Mouse (Mus musculus) mouse trophoblast stem cell (cell line): Measurements from ENCODE around the gene Stat6.

Source experiments
- in situ Hi-C, 2 experiments: fragments of 300-500 bp; cut with MseI, MboI; formaldehyde crosslinking; loops; 2 replicates in 1 of 2; 3 replicates in 1 of 2; pipeline ENCODE4 v1.15.1; 2025

The Stat6 gene

DNA sequence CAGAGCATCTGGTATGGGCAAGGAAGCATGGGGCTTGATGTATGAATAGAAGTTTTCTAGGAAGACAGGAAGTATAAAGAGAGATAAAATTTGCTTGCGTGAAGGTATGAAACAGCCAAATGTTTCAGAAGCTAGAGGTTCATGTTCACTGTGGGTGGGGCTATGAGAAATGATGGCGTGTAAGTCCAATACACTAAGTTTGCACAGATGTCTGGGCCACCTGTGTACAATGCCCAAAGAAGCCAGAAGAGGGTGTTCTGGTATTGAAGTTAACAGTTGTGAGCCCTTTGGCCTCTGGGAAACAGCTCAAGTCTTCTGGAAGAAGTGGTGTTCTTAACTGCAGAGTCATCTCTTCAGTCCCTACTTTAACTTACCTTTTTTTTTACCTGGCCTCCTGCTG is 27.4 kb downstream of the Stat6 start:
- in situ Hi-C loops = no loop called here

DNA sequence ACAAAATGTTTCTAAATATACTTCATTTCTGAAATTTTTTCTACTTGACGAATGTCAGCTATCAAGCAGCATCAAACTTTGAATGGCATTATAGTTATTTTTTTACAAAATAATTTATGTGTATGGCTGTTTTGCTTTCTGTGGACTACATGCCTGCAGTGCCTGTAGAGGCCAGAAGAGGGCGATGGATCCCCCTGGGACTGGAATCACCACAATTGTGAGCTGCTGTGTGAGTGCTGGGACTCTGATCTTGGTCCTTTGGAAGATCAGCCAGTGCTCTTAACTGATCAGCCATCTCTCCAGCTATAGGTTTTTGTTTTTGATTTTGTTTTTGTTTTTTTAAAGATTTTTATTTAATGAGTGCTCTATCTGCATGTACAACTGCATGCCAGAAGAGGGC is 28.5 kb downstream of the Stat6 start:
- in situ Hi-C loops = no loop called here

DNA sequence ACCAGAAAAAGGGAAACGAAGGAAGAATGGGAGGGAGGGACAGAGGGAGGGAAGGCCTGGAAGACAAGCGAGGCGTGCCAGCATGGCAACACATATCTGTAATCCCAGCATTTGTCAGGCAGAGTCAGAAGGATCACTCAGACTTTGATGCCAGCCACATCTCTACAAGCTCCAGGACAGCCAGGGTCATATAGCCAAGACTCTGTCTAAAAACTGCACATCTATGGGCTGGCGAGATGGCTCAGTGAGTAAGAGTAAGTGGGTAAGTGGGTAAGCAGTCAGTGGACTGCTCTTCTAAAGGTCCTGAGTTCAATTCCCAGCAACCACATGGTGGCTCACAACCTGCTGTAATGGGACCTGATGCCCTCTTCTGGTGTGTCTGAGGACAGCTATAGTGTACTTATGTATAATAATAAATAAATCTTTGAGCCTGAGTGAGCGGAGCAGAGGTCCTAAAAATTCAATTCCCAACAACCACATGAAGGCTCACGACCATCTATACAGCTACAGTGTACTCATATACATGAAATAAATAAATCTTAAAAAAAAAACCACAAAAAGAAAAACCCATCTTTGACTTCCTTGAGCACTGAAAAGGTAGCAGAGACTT is 31.4 kb downstream of the Stat6 start:
- in situ Hi-C loops = no loop called here

DNA sequence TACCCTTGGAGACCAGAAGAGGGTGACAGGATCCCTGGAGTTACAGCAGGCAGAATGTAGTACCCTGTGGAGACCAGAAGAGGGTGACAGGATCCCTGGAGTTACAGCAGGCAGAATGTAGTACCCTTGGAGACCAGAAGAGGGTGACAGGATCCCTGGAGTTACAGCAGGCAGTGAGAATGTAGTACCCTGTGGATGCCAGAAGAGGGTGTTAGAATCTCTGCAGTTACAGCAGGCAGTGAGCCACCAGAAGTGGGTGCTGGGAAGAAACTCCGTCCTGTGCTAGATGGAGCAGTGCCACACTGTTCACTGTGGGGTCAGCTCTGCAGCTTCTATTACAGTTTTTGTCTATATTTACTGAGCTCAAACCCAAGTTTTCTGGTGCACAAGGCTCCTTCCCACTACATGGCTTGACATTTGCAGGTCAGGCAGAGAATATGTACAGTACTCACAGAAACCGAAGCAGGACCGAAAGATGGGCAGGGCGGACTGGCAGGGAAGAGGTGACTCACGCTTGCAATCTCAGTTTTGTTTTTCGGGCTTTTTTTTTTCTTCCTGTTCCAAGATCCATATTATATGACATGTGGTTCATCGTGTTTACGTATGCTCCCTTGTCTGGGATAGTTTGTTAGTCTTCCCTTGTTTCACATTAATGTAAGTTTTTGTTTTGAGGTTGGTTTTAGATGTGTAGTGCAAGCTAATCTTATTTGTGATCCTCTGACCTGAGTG is 32.2 kb downstream of the Stat6 start:
- in situ Hi-C loops = no loop called here

DNA sequence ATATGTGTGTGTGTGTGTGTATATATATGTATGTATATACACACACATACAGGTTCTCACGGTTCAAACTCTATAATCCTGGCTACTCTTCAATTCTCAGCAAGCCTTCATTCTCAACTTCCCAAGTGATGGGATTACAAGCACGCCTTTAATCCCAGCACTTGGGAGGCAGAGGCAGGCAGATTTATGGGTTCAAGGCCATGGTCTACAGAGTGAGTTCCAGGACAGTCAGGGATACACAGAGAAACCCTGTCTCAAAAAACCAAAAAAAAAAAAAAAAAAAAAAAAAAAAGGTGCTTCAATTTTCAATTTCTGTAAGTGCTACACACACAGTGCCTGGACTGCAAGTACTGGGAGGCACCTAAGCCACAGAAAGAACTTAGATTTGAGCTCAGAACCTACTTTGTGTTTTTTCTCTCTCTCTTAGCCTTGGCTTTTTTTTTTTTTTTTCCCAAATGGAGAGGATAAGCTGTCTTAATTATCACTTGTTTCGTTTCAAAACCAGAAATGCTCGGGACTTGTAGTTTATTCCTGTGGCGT is 33.1 kb downstream of the Stat6 start:
- in situ Hi-C loops = no loop called here

DNA sequence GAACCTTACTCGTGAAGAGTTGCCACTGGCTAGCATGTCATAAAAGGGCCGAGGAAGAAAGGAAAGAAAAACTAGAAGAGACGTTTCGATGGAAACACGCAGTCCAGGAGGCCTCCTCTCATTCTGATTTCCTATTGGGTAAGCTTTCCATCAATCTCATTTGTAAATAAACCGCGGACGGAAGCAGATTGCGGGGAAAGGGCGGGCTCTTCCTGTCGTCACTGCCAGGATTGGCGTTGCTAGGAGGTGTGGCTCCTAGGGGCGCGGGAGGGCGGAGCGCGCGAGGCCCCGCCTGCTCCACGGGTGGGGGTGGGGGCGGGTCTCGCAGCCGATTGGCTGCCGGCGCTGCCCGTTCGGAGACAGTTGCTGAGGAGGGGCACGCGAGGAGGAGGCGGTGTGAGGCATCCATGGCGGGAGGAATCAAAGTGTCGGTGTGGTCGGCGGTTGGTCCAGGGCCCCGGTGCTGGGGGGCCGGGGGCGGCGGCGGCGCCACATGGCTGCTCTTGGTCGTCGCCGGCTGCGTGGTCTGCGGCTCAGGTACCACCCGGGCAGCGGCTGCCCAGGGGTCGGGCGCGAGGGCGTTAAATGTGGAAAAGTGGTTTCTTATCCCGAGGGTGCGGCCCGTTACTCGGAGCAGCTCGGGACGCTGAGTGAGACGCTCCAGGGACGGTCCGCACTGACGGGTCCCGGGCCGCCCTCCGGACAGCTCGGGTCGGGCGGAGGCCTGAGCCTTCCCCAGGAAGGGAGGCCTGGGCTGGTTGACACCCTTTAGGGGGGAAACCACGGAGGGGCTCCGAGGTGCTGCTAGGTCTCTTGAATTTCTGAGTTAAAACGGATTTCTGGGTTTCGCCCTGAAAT is 34.1 kb downstream of the Stat6 start:
- in situ Hi-C loops = no loop called here

DNA sequence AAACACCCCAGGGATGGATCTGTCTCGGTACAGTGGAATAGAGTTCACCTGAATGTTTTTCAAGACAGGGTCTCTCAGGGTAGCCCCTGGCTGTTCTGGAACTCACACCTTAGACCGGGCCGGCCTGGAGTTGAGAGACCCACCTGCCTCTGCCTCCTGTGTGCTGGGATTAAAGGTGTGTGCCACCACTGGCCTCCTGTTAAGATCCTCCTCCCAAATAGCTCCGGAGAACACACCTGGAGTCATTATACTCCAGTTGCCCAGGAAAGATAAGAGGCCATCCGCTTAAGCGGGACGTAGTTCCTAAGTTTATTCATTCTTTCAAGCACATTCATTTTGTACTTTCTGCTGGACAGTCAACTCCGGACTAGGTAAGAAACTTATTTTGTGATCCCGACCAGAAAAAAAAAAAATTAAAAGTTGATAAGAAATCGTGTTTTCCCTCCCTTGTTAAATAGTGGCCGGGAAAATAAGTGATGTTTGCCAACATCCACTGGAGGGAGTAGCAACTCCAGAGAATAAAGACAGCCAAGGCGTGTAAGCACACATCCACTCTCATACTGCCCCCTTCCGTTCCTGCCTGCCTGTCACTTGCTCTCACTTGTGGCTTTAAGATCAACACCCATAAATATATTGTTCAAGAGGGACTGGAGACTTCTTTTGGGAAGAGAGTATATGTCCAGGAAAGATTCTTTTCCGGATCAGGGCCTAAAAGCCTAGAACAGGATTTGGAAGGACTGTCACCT is 35.0 kb downstream of the Stat6 start:
- in situ Hi-C loops = no loop called here

DNA sequence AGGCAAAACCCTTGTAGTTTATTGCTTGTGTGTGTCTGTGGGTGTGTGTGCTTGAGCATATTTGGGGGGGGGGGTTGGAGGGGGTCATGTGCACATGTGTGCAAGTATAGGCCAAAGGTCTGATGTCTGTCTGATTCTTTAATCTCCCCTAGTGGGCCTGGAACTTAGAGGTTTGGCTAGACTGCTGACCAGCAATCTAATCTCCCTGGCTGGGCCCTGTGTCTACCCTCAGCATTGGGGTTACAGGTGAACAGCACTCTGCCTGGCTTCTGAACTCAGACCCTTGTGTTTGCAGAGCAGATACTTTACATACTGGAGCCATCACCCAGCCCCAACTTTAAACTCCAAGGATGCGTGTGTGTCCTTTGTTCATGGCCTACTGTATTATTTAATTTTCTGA is 36.4 kb downstream of the Stat6 start:
- in situ Hi-C loops = no loop called here

DNA sequence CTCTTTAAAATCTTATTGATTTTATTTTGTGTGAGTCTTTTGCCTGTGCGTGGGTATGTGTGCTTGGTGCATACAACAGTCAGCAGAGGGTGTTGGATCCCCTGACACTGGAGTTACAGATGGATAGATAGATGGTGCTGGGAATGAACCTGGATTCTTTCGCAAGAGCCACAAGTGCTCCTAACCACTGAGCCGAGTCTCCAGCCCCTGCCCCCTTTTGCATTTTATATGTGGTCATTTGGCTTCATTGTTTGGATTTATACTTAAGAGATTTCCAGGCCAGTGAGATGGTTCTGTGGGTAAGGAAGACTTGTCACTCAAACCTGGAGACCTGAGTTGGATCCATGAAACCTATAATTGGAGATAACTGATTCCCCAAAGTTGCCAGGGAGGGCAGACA is 37.1 kb downstream of the Stat6 start:
- in situ Hi-C loops = no loop called here

DNA sequence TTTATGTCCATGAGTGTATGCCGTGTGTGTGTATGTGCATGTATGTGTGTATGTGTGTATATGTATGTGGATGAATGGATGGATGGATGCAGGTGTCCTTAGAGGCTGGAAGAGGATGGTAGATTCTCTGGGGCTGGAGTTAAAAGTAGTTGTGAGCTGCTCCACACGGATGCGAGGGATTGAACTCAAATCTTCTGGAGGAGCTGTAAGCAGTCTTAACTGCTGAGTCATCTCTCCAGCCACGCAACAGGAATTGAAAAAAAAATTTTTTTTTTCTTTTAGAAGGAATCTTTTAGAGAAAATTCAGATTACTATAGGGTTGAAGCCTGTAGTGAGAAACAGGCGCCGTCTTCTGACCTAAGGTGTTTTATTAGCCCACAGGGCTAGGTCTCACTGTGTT is 40.1 kb downstream of the Stat6 start:
- in situ Hi-C loops = no loop called here

DNA sequence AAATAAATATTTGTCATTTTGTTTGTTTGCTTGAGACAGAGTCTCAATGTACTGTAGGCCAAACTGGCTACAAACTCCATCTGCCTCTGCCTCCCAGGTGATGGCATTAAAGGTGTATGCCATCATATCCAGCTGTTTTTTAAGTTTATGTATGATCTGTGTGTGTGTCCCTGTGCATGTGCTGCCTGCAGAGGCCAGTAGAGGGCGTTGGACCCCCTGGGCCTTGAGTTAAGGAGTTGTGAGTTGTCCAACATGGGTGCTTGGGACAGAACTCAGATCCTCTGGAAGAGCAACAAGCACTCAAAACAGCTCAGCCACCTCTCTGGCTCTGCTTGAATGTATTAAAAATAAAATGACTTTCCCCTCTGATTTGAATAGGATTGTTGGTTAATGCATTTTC is 48.3 kb downstream of the Stat6 start:
- in situ Hi-C loops = loop anchor here in 1 of 2 experiments (5.0 kb wide), 1 partner anchor 36 kb away; no protein-coding TSS in a partner anchor

DNA sequence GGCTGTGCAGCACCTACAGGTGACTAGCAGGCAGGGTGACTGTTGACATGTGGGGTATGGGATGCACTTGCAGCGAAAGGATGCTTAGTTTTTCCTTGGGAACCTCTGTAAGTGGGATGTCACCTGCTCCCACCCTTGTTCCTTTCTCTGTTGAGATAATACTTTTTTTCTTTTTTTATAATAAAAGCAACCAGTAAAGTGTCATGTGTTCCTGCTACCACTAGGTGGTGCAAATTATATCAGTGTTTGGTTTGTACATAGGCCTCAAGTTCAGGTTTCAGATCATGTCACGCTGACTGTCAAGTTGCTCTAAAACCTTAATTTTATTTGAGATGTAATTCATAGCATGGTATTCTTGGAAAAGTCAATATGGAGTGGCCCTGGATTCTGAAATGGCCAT is 51.9 kb downstream of the Stat6 start:
- in situ Hi-C loops = loop anchor here (5.0 kb wide), 2 partner anchors 33 to 38 kb away; no protein-coding TSS in a partner anchor

DNA sequence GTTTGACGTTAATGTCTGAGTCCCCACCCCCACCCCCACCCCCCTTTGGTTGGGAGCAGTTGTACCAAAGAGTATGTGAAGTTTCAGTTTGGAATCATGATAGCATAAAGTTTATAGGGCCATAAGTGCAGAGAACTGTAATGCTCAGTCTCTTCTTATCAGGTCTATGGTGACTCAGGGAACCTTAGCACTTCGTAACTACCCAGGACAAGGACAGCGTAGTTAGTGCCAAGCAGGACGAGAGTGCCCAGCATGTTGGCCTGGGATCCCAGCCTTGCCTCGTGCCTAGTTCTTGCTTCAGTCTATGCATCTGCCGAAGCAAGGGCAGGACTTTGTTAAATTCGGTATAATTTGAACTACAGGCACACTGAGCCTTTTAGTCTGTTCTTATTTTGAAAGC is 53.0 kb downstream of the Stat6 start:
- in situ Hi-C loops = loop anchor here in 1 of 2 experiments (5.0 kb wide), 1 partner anchor 37 kb away; no protein-coding TSS in a partner anchor

DNA sequence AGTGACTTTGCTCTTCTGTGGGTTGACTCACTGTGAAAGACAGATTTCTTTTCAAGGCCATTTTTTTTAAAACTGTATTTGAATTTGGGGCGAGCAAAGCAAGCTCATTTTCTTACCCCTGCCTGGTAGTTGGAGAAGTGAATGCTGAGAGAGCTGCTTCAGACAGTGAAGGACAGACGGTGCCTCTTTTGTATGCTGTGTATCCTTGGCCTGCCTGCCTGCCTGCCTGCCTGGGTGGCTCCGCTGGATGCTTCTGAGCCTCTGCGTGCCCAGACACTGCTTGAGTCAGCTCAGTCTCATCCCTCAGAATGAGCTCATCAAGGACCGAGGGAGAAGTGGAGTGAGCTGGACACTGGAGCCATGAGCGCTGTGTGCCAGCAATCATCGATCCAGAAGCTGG is 56.2 kb downstream of the Stat6 start:
- in situ Hi-C loops = loop anchor here in 1 of 2 experiments (5.0 kb wide), 1 partner anchor 33 kb away; no protein-coding TSS in a partner anchor

DNA sequence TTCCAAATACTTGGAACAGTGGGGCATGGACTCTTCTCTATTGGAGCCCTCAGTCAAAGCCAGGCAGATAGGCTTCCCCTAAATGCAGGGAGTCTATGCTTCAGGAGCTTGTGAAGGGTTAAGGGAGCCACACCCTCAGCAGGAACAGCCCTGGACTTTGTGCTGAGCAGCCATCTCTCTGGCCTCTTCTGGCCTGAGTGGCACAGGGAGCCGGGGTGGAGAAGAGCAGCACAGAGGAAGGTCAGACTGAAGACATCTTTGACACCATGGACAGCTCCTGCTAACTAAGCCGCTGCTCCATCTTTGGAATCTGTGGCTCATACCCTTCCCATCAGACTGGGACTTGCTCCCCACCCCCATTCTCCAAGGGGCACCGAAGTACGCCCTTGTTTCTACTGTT is 60.5 kb downstream of the Stat6 start:
- in situ Hi-C loops = no loop called here

DNA sequence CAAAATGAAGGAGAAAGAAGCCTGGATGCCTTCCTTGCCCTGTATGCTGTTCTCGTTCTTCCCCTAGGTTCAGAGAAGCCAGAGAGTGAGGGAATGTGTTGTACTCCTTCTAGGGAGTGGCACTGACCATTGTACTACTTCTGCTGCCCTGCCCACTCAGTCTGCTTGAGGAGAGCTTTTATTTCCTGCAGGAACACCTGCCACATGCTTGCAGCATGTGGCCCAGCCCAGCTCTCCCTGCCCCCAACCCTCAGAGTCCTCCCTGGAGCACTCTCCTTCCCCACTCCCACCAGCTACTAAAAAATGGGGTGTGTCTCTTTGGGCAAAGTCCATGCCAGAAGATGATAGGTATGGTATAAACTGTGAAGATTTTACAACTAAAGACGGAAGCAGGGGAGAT is 61.5 kb downstream of the Stat6 start:
- in situ Hi-C loops = no loop called here

DNA sequence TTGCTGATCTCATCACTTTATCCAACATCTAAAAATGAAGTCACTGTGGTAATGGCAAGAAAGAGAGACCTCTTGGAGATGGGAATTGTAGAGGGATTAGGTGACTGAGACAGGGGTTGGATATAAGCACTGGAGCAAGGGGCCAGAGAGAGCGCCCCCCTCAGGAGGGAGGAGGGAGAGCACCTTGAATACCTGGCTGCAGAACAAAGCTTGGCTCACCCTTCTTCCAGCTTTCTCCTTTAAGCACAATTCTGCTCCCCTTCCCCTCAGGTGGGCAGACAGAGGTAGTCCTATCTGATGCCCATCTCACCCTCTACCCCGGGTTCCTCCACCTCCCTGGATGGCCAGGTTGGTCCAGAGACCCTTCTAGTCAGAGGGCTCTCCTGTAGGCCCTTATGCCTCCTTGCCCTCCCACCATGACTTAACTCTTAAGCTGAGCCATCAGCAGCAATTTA is 62.0 kb downstream of the Stat6 start, which contains the start of gene Myo1a:
TSS of gene Myo1a (plus strand) at position 405 of the 455 bp plus-strand sequence.
- in situ Hi-C loops = no loop called here

DNA sequence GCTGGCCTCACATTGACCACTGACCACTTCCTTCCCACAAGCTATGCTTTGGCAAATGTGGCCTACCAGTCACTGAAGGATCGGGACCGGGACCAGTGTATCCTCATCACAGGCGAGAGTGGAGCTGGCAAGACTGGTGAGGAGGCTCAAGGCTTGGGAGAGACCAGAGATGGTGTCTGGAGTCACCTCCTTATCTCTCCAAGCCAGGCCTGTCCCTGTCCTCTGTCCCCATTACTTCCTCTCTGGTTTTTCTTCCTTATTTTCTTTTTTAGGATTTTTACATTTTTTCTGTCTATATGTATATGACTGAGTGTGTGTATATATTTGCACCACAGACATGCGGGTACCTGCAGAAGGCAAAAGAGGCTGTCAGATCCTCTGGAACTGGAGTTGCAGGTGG is 63.0 kb downstream of the Stat6 start:
- in situ Hi-C loops = no loop called here

DNA sequence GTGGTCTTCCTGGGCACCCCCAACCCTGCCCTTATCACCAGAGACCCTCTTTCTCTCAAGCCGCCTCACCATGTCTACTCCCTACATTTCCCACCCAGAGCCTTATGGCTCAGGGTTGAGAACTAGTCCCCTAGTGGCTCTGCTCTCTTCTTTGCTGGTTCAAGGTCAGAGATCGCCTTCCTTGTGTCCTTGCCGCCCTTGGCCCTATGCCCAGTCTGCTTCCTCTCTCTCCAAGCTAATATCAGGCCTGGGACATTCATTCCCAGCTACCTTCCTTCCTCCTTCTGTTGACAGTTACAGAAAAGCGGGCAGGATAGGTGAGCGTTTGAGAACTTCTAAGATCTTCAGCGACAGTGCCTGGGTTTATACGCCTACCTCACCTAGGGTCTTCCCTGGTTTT is 64.9 kb downstream of the Stat6 start:
- in situ Hi-C loops = no loop called here

DNA sequence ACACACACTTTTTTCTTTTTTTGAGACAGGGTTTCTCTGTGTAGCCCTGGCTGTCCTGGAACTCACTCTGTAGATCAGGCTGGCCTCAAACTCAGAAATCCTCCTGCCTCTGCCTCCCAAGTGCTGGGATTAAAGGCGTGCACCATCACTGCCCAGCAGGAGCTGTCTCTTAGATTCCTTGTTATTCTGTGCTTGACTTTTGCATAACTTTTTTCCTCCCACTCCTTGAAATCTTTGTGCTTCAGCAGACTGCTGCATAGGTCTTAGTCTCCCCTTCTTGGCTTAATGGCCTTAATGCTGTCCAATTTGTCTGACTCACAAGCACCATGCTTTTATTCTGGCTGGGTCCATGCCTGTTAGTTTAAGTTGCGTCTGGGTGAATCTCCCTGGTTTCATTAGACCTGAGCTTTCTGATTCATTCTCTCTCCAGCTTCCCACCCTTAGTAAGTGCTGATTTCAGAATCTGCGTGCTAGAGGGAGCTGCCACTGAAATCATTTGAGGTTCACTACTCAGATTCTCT is 66.1 kb downstream of the Stat6 start:
- in situ Hi-C loops = no loop called here

DNA sequence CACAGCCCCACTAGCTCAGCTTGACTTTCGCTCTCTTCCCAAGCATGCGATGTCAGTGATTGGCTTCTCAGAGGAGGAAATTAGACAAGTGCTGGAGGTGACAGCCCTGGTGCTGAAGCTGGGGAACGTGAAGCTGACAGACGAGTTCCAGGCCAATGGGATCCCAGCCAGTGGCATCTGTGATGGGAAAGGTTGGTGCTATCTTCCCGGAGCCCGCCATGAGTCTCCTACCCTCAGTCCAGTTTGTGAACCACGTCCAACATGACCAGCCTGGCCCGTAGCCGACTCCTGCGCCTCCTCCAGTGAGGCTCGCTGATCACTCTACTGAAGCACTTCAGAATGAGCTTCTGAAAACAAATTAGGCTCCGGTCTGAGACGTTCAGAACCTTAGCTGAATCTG is 67.5 kb downstream of the Stat6 start:
- in situ Hi-C loops = no loop called here
